Mouse (Mus musculus) megakaryocyte, embryonic 14.5 days (primary cell): ENCODE results near the gene Kcnip2.

Source experiments
- FLI1 ChIP-seq: IDR thresholded peaks from 2 replicates; pipeline ENCODE4 v1.6.1; 2012; ENCODE audit warnings: low read length, inconsistent platforms, mixed read lengths
- GATA1 ChIP-seq: IDR thresholded peaks from 3 replicates; pipeline ENCODE4 v1.6.1; 2012; ENCODE audit warnings: mixed read lengths, low read length, inconsistent platforms, borderline replicate concordance

GRCm38 (mm10) chr19:45821832-45822231 is 6.0 kb upstream of the Kcnip2 start:
- no peak for TF ChIP-seq GATA1
- no peak for TF ChIP-seq FLI1
